9 mouse cellular contexts compared by ENCODE assay signal in genomic region chr12:111943421-111944064, GRCm38 (mm10). TPM values are rescaled to one million over a fixed set of nuclear protein-coding genes. Genes with fewer than 3 reads are reported as not detected.
DNase-seq lines count a peak whose midpoint lies in the region; ATAC-seq and TF ChIP-seq lines count a peak whose summit lies in the region.
"Had no signal": no experiment of that assay in that cellular context is flagged by ENCODE, and none has a peak within 500 bp of the region (broad histone marks: within the 10 kb centered on the region; RNA-seq: fewer than 3 reads in every experiment).

No protein-coding gene starts in this region.

- H3K4me1 ChIP-seq in hindbrain, embryonic 10.5 days (replicated peaks), result peaks cover 34% of the 10 kb centered on the region
- H3K4me1 ChIP-seq in hindbrain, embryonic 16.5 days (ENCODE audit: control insufficient read depth, insufficient read depth, low read depth, low read length), result no peaks in the 10 kb centered on the region
- peaks cover 20% of the 10 kb centered on the region for H3K4me1 ChIP-seq in bone marrow macrophage, adult 2 months (ENCODE audit: control insufficient read depth, insufficient read depth, low read length)
- H3K4me1 ChIP-seq in hindbrain, embryonic 13.5 days (replicated peaks), result peaks cover 3% of the 10 kb centered on the region; the same call in 1 of the 2 replicates

- TF ChIP-seq POLR2A in bone marrow macrophage, adult 2 months (IDR thresholded peaks at IDR 0.05; ENCODE audit: borderline replicate concordance, low read depth, low read length), result no peak

- H3K27ac ChIP-seq in hindbrain, embryonic 10.5 days, result peak overlapping the region; percentile 72
- no peak overlapping the region for H3K27ac ChIP-seq in hindbrain, embryonic 16.5 days (ENCODE audit: low read depth, low read length)
- H3K27ac ChIP-seq in bone marrow macrophage, adult 2 months (ENCODE audit: insufficient read depth, low read depth, low read length), result peak overlapping the region; percentile 57
- H3K27ac ChIP-seq in hindbrain, embryonic 13.5 days, result no peak overlapping the region

- H3K4me2 ChIP-seq in hindbrain, embryonic 16.5 days (ENCODE audit: low read length), result no peak overlapping the region
- H3K4me2 ChIP-seq in hindbrain, embryonic 13.5 days, result no peak overlapping the region

- DNase-seq in hindbrain, embryonic 10.5 days (ENCODE audit: low spot score), result no peak
- peak; percentile 20 for DNase-seq in induced T-regulatory cell, adult 2 months (ENCODE audit: low read depth)
- peak; percentile 46 for DNase-seq in lung, postnatal 10 days
- DNase-seq in adrenal gland, adult 2 months, result no peak
- DNase-seq: cerebellum, postnatal 25 days had no signal

- WGBS in hindbrain, embryonic 10.5 days, result 62% methylated on average over 10 of the region's 10 CpGs
- 68% methylated on average over 10 of the region's 10 CpGs for WGBS in hindbrain, embryonic 16.5 days
- 70% methylated on average over 10 of the region's 10 CpGs for WGBS in hindbrain, embryonic 13.5 days

- no peak for TF ChIP-seq CTCF in bone marrow macrophage, adult 2 months (IDR thresholded peaks at IDR 0.05; ENCODE audit: low read depth, low read length)

- H3K9me3 ChIP-seq in hindbrain, embryonic 10.5 days, result no peaks in the 10 kb centered on the region
- H3K9me3 ChIP-seq in hindbrain, embryonic 16.5 days (ENCODE audit: control insufficient read depth, low read length), result no peaks in the 10 kb centered on the region
- no peaks in the 10 kb centered on the region for H3K9me3 ChIP-seq in hindbrain, embryonic 13.5 days

- no peaks in the 10 kb centered on the region for H3K36me3 ChIP-seq in hindbrain, embryonic 10.5 days
- H3K36me3 ChIP-seq in hindbrain, embryonic 16.5 days (ENCODE audit: control insufficient read depth, insufficient read depth, low read length), result no peaks in the 10 kb centered on the region
- H3K36me3 ChIP-seq in hindbrain, embryonic 13.5 days, result no peaks in the 10 kb centered on the region

- peak overlapping the region; percentile 3; the same call in 1 of the 2 replicates for H3K4me3 ChIP-seq in hindbrain, embryonic 10.5 days
- no peak overlapping the region for H3K4me3 ChIP-seq in hindbrain, embryonic 16.5 days (ENCODE audit: low read length)
- peak overlapping the region; percentile 42 for H3K4me3 ChIP-seq in bone marrow macrophage, adult 2 months (ENCODE audit: insufficient read depth, low read length)
- no peak overlapping the region for H3K4me3 ChIP-seq in hindbrain, embryonic 13.5 days

- H3K9ac ChIP-seq in hindbrain, embryonic 16.5 days (ENCODE audit: low read depth, low read length), result no peak overlapping the region
- no peak overlapping the region for H3K9ac ChIP-seq in hindbrain, embryonic 13.5 days

- H3K27me3 ChIP-seq in hindbrain, embryonic 10.5 days (ENCODE audit: insufficient read depth, poor library complexity, severe bottlenecking), result no peaks in the 10 kb centered on the region
- H3K27me3 ChIP-seq in hindbrain, embryonic 16.5 days (replicated peaks; ENCODE audit: control insufficient read depth, insufficient read depth, low read length), result no peaks in the 10 kb centered on the region
- H3K27me3 ChIP-seq in hindbrain, embryonic 13.5 days, result 0 out of 2 replicates have a peak, but pooled peaks cover under 1% of the 10 kb centered on the region

- no peak for ATAC-seq in hindbrain, embryonic 16.5 days
- no peak for ATAC-seq in hindbrain, embryonic 13.5 days (ENCODE audit: low FRiP score)
- no peak for ATAC-seq in monocyte, adult 5-6 weeks (replicated peaks; ENCODE audit: insufficient number of reproducible peaks, low FRiP score, low TSS enrichment, poor library complexity, severe bottlenecking)

RNA-seq across cellular contexts. Expression of gene Atp5mpl, which starts 23.2 kb away (rescaled TPM):
- 593 and 677 TPM in 2 replicates for polyA plus RNA-seq in hindbrain, embryonic 10.5 days (2016; fragmentation: Nextera tagmentation; extraction: Ambion mirVana)
- 694 and 757 TPM in 2 replicates for polyA plus RNA-seq in hindbrain, embryonic 16.5 days (2015; fragmentation: Nextera tagmentation; extraction: Ambion mirVana)
- 335 and 339 TPM in 2 replicates for polyA plus RNA-seq in bone marrow macrophage, adult 2 months (2012; ENCODE audit: insufficient read depth, insufficient read length, missing spikeins)
- polyA plus RNA-seq in hindbrain, embryonic 13.5 days (2015; fragmentation: Nextera tagmentation; extraction: Ambion mirVana), result 734 and 738 TPM in 2 replicates
- 100 to 1,000 TPM; 274 to 451 TPM for total RNA-seq in adrenal gland, adult 2 months (2021)
- 3.2 and 6.1 TPM in 2 replicates for polyA plus RNA-seq in adrenal gland, adult 2 months (2012; rRNA removed)
- total RNA-seq in monocyte, adult 5-6 weeks (2017), result 289 to 531 TPM (median 434 TPM) in 3 replicates

RNA-seq across cellular contexts. Expression of gene Tdrd9, which starts 27.8 kb away (rescaled TPM):
- polyA plus RNA-seq in hindbrain, embryonic 10.5 days (2016; fragmentation: Nextera tagmentation; extraction: Ambion mirVana), result 1.0 and 1.2 TPM in 2 replicates
- 0.24 and 0.29 TPM in 2 replicates for polyA plus RNA-seq in hindbrain, embryonic 16.5 days (2015; fragmentation: Nextera tagmentation; extraction: Ambion mirVana)
- polyA plus RNA-seq in bone marrow macrophage, adult 2 months (2012; ENCODE audit: insufficient read depth, insufficient read length, missing spikeins), result not detected in 2 replicates
- polyA plus RNA-seq in hindbrain, embryonic 13.5 days (2015; fragmentation: Nextera tagmentation; extraction: Ambion mirVana), result 0.38 and 0.48 TPM in 2 replicates
- under 1 TPM in 1 of 2 experiments, not detected in 1; 0.07 TPM for total RNA-seq in adrenal gland, adult 2 months (2021)
- polyA plus RNA-seq in adrenal gland, adult 2 months (2012; rRNA removed), result 0.06 TPM in 1 of 2 replicates, not detected in the other
- total RNA-seq in monocyte, adult 5-6 weeks (2017), result 0.29 TPM in 1 of 3 replicates, not detected in the others

RNA-seq across cellular contexts. Expression of gene Ppp1r13b, which starts 35.6 kb away (rescaled TPM):
- 4.5 and 6.2 TPM in 2 replicates for polyA plus RNA-seq in hindbrain, embryonic 10.5 days (2016; fragmentation: Nextera tagmentation; extraction: Ambion mirVana)
- 17.9 and 36.4 TPM in 2 replicates for polyA plus RNA-seq in hindbrain, embryonic 16.5 days (2015; fragmentation: Nextera tagmentation; extraction: Ambion mirVana)
- polyA plus RNA-seq in bone marrow macrophage, adult 2 months (2012; ENCODE audit: insufficient read depth, insufficient read length, missing spikeins), result 10.5 and 12.6 TPM in 2 replicates
- polyA plus RNA-seq in hindbrain, embryonic 13.5 days (2015; fragmentation: Nextera tagmentation; extraction: Ambion mirVana), result 23.0 and 25.5 TPM in 2 replicates
- total RNA-seq in adrenal gland, adult 2 months (2021), result 10 to 100 TPM; 13.8 to 15.9 TPM
- 5.9 and 6.6 TPM in 2 replicates for polyA plus RNA-seq in adrenal gland, adult 2 months (2012; rRNA removed)
- 9.8 to 19.1 TPM (median 12.6 TPM) in 3 replicates for total RNA-seq in monocyte, adult 5-6 weeks (2017)

RNA-seq across cellular contexts. Expression of gene Rd3l, which starts 37.6 kb away (rescaled TPM):
- polyA plus RNA-seq in hindbrain, embryonic 10.5 days (2016; fragmentation: Nextera tagmentation; extraction: Ambion mirVana), result not detected in 2 replicates
- polyA plus RNA-seq in hindbrain, embryonic 16.5 days (2015; fragmentation: Nextera tagmentation; extraction: Ambion mirVana), result not detected in 2 replicates
- not detected in 2 replicates for polyA plus RNA-seq in bone marrow macrophage, adult 2 months (2012; ENCODE audit: insufficient read depth, insufficient read length, missing spikeins)
- polyA plus RNA-seq in hindbrain, embryonic 13.5 days (2015; fragmentation: Nextera tagmentation; extraction: Ambion mirVana), result not detected in 2 replicates
- not detected for total RNA-seq in adrenal gland, adult 2 months (2021)
- not detected in 2 replicates for polyA plus RNA-seq in adrenal gland, adult 2 months (2012; rRNA removed)
- not detected in 3 replicates for total RNA-seq in monocyte, adult 5-6 weeks (2017)

Comparison
In these comparisons a context has a peak if more than half of its experiments do, and no peak if none do; other contexts are left out.
1. H3K27ac ChIP-seq: peak in hindbrain, embryonic 10.5 days (single experiment) and bone marrow macrophage, adult 2 months (single experiment); none in hindbrain, embryonic 16.5 days (single experiment) and hindbrain, embryonic 13.5 days (single experiment).
2. H3K4me3 ChIP-seq: peak in hindbrain, embryonic 10.5 days (single experiment) and bone marrow macrophage, adult 2 months (single experiment); none in hindbrain, embryonic 16.5 days (single experiment) and hindbrain, embryonic 13.5 days (single experiment).
3. DNase-seq: peak in induced T-regulatory cell, adult 2 months (single experiment) and lung, postnatal 10 days (single experiment); none in hindbrain, embryonic 10.5 days (single experiment) and adrenal gland, adult 2 months (single experiment).
4. RNA of gene Atp5mpl, which starts 23.2 kb away (polyA plus RNA-seq): 694 to 757 TPM in hindbrain, embryonic 16.5 days, 734 to 738 TPM in hindbrain, embryonic 13.5 days, 593 to 677 TPM in hindbrain, embryonic 10.5 days and 335 to 339 TPM in bone marrow macrophage, adult 2 months; 3.2 to 6.1 TPM in adrenal gland, adult 2 months; every median in the first group is over 10 times any median in the second.